Mouse (Mus musculus): ENCODE measurements around the gene Cenph.
"Not testable (repeated sequence)": the region's sequence is repeated elsewhere in the genome, so short reads cannot be mapped to it uniquely, and the experiment has no call there.

Cenph gene

DNA sequence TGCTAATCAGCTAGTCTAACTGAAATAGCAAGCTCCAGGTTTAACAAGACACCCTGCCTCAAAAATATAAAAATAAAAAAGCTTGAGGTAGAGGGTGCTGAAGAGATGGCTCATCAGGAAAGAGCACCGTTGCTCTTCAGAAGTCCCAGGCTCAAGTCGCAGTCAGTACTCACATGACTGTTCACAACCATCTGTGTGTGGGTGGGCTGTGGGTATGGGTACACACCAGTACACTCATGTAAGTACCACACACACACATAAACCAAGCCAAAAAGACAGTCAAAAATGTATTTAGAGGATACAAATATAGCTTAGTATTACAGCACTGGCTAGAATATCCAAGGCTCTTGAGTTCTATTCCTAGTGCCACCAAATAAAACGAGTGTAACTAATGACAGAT lies 29.6 kb downstream of the Cenph start:
- in situ Hi-C loops (cut with MboI): no loop called here

DNA sequence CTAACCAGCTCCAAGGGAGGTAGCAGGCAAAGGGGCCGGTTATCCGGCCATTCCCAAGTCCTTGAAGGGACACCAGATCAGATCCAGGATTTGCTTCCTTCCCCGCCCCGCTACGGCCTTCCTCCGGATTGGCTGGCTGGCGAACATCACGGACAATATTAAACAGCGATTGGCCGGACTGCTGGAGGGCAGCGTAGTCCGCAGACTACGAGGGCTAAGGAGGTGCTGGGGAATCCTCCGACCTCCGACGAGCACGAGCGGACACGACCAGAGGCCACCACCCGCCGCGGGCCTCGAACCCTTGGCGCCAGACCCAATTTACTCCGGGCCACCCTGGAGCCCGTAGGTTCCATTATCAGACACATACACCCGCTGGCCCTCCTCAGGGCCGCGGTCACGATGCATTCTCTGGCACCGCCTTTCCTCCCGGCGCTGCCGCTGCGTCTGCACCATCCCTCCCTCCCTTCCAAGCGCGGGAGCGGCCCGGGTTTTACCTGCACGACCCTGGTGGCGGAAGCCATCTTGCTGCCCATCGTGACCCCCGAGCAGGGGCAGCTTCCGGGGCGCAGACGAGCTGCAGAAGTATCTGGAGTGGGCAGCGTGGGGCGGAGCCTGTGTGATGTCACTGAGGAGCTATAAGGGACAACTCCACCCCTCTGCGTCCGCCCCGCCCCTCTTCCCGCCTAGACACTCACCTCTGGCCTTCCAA lies 31.5 kb downstream of the Cenph start, which contains the start of gene Mrps36:
TSS of gene Mrps36 (minus strand) at position 624 of the 709 bp plus-strand sequence.
- in situ Hi-C loops (cut with MboI): no loop called here

DNA sequence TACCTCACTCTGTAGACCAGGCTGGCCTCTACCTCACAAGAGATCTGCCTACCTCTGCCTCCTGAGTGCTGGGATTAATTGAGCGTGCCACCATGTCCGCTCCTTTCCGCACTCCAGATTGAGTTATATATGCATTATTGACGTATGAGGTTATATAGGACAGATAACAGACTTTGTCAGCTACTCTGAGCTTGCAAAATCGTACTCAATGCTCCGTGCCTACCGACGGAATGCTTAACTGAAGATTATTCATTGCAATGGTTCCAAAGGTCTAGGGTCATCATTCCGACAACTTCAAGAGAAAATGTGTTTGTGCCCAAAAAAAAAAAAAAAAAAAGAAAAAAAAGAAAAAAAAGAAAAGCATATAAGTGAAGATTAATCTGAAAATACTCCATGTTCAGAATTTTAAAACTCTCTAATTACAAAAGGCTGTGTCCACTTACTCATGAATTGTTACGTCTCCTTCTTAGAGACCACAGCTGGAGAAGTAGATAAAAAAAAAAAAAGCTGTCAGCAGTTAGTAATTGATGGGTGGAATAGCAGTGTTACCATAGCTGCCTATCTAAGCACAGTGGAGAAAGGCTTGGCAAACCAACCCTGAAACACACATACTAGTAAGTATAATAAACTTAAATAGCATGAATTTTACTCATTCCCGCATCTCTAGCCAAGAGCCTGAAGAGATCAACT lies 32.2 kb downstream of the Cenph start:
- in situ Hi-C loops (cut with MboI): no loop called here

DNA sequence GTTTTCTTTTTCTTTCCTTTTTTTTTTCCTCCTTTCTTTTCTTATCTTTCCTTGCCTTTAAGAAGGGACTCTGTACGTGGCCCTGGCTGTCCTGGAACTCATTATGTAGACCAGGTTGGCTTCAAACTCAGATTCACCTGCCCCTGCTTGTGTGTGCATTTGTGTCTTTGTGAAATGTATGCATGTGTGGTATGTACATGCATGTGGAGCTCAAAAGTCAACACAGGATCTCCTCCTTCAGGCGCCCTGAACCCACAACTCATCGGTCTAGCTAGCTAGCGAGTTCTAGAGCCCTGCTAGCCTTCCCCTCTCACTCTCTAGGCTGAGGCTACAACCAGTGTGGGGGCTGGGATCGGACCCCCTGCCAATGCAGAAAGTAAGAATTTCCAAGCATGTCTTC lies 32.9 kb downstream of the Cenph start:
- in situ Hi-C loops (cut with MboI): no loop called here

DNA sequence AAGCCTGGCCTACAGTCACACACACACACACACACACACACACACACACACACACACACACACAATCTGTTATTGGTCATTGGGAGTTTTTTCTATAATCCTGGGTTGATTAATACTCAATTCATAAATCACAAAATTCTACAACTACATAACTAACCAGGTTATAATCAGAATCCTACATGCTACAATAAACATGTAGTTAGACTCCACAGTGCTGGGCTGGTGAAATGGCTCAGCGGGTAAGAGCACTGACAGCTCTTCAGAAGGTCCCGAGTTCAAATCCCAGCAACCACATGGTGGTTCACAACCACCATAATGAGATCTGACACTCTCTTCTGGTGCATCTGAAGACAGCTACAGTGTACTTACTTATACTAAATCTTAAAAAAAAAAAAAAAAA lies 42.9 kb downstream of the Cenph start:
- in situ Hi-C loops (cut with MboI): no loop called here

DNA sequence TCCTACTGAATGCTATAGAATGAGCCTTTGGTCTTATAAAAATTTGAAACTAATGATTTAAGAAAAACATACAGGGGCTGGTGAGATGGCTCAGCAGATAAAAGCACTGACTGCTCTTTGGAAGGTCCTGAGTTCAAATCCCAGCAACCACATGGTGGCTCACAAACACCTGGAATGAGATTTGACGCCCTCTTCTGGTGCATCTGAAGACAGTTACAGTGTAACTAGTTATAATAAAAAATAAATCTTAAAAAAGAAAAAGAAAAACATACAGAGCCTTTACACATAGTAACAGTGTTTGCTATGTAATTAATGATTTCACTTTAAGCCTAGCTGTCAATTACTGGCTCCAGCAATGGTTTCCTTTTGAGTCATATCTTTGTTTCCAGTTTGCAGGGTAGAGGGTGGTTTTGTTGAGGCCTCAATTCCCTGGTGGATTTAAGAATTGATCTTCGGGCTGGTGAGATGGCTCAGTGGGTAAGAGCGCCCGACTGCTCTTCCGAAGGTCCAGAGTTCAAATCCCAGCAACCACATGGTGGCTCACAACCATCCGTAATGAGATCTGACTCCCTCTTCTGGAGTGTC lies 44.1 kb downstream of the Cenph start:
- in situ Hi-C loops (cut with MboI): not testable (repeated sequence)

DNA sequence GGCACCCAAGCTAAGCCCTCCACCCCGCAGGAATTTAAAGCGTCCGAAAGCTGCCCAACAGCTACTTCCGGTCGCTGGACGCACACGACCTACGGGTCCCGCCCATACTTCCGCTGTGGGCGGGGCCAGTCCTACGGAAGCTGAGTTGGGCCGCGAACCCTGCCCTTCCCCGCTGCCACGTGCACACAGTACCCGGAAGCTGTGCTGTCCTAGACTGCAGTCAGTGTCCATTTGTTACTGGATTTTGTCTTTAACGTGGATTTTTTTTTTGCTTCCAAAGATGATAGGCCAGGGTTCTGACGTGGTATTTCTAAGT lies 44.9 kb downstream of the Cenph start, which contains the start of gene Cdk7:
TSS of gene Cdk7 (minus strand) at position 79 of the 316 bp plus-strand sequence.
- in situ Hi-C loops (cut with MboI): no loop called here

DNA sequence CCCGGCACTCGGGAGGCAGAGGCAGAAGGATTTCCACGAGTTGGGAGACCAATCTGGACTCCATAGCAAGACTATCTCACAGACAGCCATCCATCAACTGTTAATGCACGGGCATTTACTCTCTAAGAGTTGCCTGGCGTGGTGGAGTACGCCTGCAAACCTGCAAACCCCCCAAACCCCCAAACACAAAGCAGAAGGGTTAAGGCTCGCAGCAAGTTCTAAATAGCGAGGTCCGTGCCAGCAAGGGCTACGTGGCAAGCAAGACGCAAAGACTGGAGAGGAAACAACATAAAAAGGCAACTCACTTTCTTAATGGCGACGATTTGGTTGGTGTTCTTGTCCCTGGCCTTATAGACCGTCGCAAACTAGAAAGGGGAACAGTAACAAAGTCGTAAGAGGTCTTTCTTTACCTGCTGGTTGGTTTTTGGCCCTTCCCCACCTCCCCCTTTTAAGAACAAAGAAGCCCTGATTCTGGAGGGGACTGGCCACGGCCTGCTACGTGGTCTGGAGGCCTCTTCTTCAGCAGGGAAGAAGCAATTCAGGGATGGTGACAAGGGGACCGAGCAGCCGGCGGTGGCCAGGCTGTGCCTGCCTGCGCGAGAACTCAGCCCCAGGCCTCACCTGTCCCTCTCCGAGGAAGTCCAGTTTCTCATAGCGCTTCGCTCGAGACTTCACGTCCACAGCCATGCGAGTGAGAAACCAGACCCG lies 45.4 kb downstream of the Cenph start:
- in situ Hi-C loops (cut with MboI): no loop called here

DNA sequence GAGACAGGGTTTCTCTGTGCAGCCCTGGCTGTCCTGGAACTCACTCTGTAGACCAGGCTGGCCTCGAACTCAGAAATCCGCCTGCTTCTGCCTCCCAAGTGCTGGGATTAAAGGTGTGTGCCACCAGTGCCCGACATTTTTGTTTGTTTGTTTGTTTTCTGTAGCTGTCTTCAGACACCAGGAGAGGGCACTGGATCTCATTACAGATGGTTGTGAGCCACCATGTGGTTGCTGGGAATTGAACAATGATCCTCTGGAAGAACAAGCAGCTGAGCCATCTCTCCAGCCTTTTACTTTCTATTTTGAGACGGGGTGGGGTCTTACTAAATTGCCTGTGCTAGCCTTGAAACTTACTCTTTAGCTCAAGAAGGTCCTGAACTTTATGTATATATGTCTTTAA lies 47.2 kb downstream of the Cenph start:
- in situ Hi-C loops (cut with MboI): not testable (repeated sequence)

DNA sequence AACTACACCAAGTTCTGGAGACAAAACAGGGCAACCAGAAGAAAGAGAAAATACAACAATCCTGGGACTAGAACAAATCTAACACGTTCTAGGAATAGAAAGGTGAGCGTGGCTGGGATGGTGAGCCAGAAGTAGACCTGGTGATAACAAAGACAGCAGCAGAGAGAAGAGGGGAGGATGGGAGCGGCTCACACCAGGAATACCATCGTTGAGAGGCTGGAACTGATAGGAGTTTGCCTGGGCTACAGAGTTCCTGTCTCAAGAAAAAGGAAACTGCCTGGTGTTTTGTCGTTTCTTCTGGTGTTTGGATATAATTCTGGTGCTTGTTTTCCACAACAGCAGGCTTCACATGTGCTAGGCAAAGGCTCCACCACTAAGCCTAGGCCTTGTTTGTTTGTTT lies 47.6 kb downstream of the Cenph start:
- in situ Hi-C loops (cut with MboI): no loop called here

DNA sequence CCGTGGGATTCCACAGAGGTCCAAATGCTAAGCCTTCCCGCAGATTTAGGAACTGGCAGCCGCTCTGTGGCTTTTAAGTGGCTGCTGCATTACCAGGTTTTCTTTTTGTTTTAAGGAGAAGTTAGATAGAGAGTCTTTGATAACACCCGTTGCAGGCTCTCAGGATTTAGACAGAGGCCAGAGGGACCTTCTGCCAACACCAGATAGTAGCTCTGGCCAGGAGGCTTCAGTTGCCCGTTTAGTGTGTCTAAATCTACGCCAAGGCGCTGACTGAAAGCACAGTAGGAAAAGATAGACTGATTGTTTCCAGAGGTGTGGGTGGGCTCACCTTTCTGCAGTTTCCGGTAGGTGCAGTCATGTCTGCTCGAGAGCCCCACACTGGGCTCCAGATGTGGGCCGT lies 50.5 kb downstream of the Cenph start:
- in situ Hi-C loops (cut with MboI): no loop called here

DNA sequence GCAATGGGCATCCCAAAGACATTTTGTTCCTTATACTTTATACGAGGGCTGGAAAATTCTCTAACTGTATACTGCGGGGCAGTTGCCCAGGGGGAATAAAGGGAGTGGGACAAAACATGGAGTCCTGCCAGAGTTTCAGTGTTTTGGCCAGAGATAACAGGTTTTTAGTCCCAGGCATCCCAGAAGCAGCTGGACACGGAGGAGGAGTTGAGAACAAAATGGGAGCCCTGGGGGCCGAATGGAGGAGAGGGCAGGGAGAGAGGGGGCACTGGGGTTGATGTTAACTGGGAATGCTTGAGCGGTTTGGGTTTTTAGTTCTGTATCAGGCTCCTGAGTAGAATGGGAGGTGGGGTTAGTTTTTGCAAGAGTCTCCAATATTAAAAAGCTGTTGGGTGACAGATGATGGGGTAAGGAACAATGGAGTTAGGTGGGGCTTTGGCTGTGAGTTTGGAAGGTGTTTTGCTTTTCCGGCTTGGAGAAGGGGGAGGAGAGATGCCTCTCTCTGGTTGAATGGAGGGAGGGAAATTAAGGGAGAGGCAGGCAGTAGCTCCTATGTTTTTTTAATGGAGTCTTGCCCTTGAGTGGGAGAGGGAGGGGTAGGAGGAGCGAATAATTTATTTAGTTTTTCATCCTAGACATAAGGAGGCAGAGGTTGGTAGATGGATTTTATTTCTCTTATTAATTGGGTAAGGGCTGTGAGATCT lies 51.5 kb downstream of the Cenph start:
- in situ Hi-C loops (cut with MboI): no loop called here

DNA sequence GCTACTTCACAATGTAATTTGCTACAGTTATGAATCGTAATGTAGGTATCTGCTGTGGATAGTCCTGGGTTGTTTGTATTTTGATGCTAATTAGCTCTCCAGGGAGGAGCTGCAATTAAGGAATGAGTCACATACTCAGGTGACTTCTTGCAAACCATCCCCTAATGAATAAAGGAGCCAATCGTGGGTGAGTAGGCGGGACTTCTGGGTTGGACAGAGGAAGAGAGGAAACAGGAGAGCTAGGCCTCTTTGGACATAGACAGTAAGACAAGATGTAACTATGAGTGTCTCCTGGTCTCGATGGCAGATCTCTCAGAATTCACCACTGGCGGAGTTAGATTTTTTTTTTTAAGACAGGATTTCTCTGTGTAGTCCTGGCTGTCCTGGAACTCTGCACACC lies 54.0 kb downstream of the Cenph start:
- in situ Hi-C loops (cut with MboI): no loop called here

DNA sequence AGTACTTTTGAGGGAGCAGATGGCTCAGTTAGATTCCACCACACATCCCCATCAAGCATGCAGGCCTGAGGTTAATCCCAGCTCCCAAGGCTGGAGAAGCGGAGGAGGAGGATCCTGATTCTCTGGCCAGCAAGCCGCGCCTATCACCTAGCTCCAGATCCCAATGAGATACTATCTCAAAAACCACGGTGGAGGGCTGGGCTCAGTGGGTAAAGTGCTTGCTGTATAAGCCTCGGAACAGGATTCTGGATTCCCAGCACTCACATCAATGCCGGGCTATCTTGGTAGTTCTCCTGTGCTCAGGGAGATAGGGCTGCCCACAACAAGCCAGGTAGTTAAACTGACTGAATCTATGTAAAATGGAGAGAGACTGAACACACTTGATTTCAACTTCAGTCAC lies 60.2 kb downstream of the Cenph start:
- in situ Hi-C loops (cut with MboI): no loop called here

All from mature B cell (primary cell).